In genomic region chr13:119231556-119231955, GRCm38 (mm10) we compare ENCODE assay signal across 15 mouse cellular contexts.
"Had no signal": no experiment of that assay in that cellular context is flagged by ENCODE, and none has a peak within 500 bp of the region (broad histone marks: within the 10 kb centered on the region; RNA-seq: fewer than 3 reads in every experiment).

No protein-coding gene starts in this region.

- H3K4me3 ChIP-seq: left cerebral cortex, adult 2 months; limb, embryonic 15.5 days; midbrain, embryonic 12.5 days; neural tube, embryonic 13.5 days had no signal

- H3K4me2 ChIP-seq: limb, embryonic 15.5 days; midbrain, embryonic 12.5 days; neural tube, embryonic 13.5 days had no signal

- H3K27ac ChIP-seq: kidney, postnatal 0 days; left cerebral cortex, adult 2 months; limb, embryonic 15.5 days; midbrain, embryonic 12.5 days; neural tube, embryonic 13.5 days had no signal

- H3K36me3 ChIP-seq: limb, embryonic 15.5 days; midbrain, embryonic 12.5 days; neural tube, embryonic 13.5 days had no signal

- ATAC-seq: midbrain, embryonic 16.5 days had no signal

- H3K9ac ChIP-seq: limb, embryonic 15.5 days; midbrain, embryonic 12.5 days; neural tube, embryonic 13.5 days had no signal

- H3K4me1 ChIP-seq: limb, embryonic 15.5 days; midbrain, embryonic 12.5 days; neural tube, embryonic 13.5 days had no signal

- DNase-seq: kidney, adult 11 months; kidney, adult 9 months; kidney, postnatal 4 days; lung, postnatal 14 days; retina, postnatal 1 day; right cerebral cortex, postnatal 4 days; spleen, adult 18-20 months; thymus, adult 18-20 months; thymus, postnatal 14 days had no signal

- H3K27me3 ChIP-seq: limb, embryonic 15.5 days; midbrain, embryonic 12.5 days; neural tube, embryonic 13.5 days had no signal

- H3K9me3 ChIP-seq: limb, embryonic 15.5 days; midbrain, embryonic 12.5 days; neural tube, embryonic 13.5 days had no signal
